Mouse (Mus musculus): ENCODE results near the gene Urgcp.

Urgcp gene

DNA sequence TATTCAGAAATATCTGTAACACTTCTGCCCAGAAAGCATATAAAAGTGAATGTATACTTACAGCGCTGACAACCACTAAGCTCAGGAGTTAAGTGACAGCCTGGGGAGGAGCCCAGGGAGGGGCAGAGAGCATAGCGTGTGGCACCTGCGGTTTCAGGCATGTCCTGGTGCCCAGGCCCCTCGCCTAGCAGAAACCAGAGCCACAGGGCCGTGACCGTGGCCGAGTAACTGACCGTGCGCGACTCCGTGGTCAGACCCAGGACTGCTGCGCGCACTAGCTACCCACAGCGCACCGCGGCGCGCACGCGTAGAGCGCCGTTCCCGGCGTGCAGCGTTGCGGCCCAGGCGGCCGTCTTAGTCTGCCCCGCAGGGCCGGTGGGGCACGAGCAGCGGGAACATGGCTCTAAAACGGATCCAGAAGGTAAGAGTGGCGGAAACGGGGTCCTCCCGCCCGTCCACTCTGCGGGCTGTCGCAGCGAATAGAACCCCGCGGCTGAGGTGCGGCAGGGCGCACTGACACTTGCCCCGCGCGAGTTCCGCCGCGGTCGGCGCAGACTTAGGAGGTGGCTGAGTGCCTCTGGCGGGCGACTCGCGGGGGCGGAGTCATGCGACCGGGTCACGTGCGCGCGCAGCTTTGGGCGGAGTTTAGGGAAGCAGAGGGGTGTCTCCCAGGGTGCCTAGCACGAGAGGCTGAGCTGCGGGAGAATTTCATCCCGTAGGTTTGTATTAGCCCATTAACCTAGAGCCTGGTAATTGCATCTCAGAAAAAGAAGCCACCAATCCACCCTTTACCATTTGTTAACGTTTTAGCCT lies at the start of gene Urgcp:
TSS of gene Urgcp (minus strand) at position 557 of the 813 bp plus-strand sequence.
- in situ Hi-C loops (cut with MboI, MseI) = no loop called here

- in situ Hi-C loops (cut with MboI, MseI) = loop anchor here (5.0 kb wide), 1 partner anchor 93 kb away; no protein-coding TSS in a partner anchor
These were observed 47.3 kb upstream of the Urgcp start for GRCm38 (mm10) chr11:5809487-5809886.

- in situ Hi-C loops (cut with MboI, MseI) = loop anchor here (5.0 kb wide), 1 partner anchor 94 kb away; no protein-coding TSS in a partner anchor
These were observed 45.8 kb upstream of the Urgcp start for GRCm38 (mm10) chr11:5807956-5808355.

DNA sequence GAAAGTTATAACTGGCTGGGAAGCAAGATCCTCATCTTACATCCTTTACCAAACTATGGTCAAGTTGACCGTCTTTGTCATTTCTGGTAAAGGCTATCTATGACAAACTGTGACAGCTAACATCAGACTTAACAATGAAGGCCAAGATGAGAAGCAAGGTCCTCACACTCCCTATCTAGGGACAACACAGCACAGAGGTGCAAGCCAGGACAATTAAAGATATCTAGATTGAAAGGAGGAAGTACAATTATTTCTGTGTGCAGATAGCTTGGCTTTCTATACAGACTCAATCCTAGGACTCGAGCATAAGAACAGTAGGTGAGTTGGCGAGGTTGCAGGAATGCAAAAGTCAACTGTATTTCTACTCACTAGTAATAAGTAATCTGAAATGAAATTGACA lies 43.5 kb upstream of the Urgcp start:
- in situ Hi-C loops (cut with MboI, MseI) = loop anchor here (5.0 kb wide), 1 partner anchor 97 kb away; no protein-coding TSS in a partner anchor

GRCm38 (mm10) chr11:5804174-5804573 lies 42.0 kb upstream of the Urgcp start:
- in situ Hi-C loops (cut with MboI, MseI) = no loop called here

DNA sequence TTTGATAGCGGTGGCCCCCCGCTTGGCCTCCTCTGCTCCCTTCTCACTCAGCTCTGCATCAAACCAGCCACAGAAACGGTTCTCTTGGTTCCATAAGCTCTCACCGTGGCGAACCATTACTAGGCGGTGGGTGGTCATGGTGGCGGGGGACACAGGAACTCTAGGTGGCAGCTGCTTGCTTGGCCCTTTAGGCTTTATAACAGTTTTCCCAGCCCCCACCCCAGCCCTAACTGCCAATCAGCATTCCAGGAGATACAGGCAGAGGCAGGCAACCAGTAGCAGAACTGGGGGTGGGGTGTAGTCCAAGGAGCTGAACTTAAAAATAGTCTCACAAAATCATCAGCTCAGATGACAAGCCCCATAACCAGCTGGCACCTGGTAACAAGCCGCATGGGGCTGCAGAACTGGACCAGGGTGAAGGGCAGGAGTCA lies 41.4 kb upstream of the Urgcp start, which contains the start of gene Pgam2:
TSS of gene Pgam2 (minus strand) at position 183 of the 431 bp plus-strand sequence.
- in situ Hi-C loops (cut with MboI, MseI) = no loop called here

- in situ Hi-C loops (cut with MboI, MseI) = no loop called here
These were observed 40.5 kb upstream of the Urgcp start for GRCm38 (mm10) chr11:5802457-5803217.

DNA sequence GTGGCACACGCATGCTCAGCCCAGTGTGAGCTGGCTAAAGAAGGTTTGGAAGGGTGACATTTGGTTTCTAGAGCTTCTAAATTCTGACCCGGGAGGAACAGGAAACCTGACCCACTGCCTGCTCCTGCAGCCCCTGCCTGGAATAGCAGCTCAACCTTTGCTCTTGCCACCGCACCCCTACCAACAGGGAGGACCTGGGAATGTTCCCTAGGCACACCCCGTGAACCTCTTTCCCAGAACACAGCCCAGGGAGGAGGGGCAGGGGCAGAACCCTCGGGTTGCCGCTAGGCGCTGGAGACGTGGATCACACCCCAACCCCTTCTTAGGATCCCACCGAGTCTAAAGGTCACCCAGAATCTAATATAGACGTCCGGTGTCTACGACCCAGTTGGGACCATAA lies 39.8 kb upstream of the Urgcp start:
- in situ Hi-C loops (cut with MboI, MseI) = no loop called here

GRCm38 (mm10) chr11:5801511-5801910 lies 39.3 kb upstream of the Urgcp start:
- in situ Hi-C loops (cut with MboI, MseI) = no loop called here

DNA sequence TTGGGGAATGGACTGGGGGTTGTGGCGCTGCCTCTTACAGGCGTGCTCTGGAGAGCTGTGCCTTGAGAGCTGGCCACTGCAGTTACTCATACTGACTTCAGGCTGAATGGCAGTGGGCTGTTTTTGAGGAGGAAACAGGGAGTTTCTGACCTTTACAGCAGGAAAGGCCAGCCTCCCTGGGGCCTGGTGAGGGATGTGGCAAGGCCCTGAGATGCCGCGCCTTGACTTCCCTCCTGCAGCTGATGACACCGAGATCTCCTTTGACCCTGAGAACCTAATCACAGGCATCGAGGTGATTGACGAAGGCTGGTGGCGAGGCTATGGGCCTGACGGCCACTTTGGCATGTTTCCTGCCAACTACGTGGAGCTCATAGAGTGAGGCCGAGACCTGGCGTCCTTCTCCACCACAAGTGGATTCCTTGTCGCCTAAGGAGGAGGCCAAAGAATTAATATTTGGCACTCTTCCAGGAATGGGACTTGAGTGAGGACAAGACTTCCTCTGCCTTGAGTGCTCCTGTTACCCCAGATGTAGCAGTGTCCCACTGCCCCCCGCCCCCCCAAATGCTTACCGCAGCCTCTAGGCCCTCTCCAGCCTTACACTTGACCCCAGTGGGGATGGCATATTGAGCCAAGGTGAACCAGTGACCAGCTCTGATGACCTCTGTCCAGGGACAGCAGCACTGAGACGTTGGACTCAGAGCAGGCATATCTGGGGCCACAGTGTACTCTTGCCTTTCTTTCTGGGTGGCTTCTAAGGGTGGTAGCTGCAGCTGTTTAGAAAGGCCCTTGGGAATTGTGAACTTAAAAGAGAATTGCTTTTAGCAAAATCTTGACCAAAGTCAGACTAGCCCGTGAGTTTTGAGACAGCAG lies 37.7 kb upstream of the Urgcp start:
- in situ Hi-C loops (cut with MboI, MseI) = loop anchor here (5.0 kb wide), 1 partner anchor 47 kb away; no protein-coding TSS in a partner anchor

DNA sequence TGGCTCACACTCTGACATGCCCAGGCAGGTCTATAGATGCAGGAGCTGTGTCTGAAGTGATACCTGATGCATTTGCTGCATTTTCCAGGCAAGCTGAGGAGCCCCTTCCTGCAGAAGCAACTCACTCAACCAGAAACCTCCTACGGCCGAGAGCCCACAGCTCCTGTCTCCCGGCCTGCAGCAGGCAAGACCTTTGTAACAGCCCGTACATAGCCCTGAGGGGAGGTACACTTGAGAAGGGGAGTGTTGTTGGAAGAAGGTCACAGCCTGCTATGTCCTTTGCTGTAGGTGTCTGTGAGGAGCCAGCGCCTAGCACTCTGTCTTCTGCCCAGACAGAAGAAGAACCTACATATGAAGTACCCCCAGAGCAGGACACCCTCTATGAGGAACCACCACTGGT lies 35.8 kb upstream of the Urgcp start:
- in situ Hi-C loops (cut with MboI, MseI) = loop anchor here (5.0 kb wide), 1 partner anchor 49 kb away; no protein-coding TSS in a partner anchor

GRCm38 (mm10) chr11:5797371-5797770 lies 35.2 kb upstream of the Urgcp start:
- in situ Hi-C loops (cut with MboI, MseI) = loop anchor here (5.0 kb wide), 1 partner anchor 50 kb away; no protein-coding TSS in a partner anchor

GRCm38 (mm10) chr11:5796939-5797338 lies 34.8 kb upstream of the Urgcp start:
- in situ Hi-C loops (cut with MboI, MseI) = loop anchor here (5.0 kb wide), 1 partner anchor 50 kb away; no protein-coding TSS in a partner anchor

- in situ Hi-C loops (cut with MboI, MseI) = loop anchor here (5.0 kb wide), 1 partner anchor 52 kb away; no protein-coding TSS in a partner anchor
These were observed 33.5 kb upstream of the Urgcp start for GRCm38 (mm10) chr11:5795706-5796105.

DNA sequence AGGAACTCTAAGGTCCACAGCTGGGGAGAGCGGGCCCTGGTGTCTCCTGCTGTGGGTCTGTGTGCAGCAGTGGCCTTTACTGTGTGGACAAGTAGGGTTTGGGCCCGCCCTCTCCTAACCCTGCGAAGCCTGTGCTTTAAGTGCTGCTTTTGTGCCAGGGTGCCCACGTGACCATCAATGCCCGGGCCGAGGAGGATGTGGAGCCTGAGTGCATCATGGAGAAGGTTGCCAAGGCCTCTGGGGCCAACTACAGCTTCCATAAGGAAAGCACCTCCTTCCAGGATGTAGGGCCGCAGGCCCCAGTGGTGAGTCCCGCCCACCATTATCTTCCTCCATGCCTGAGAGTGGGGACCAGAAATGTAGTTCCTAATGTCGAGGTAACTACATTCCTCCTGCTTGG lies 33.1 kb upstream of the Urgcp start:
- in situ Hi-C loops (cut with MboI, MseI) = loop anchor here (5.0 kb wide), 1 partner anchor 52 kb away; no protein-coding TSS in a partner anchor

GRCm38 (mm10) chr11:5790431-5790830 lies 28.3 kb upstream of the Urgcp start:
- in situ Hi-C loops (cut with MboI, MseI) = no loop called here

- in situ Hi-C loops (cut with MboI, MseI) = no loop called here
These were observed 27.7 kb upstream of the Urgcp start for GRCm38 (mm10) chr11:5789754-5790333.

DNA sequence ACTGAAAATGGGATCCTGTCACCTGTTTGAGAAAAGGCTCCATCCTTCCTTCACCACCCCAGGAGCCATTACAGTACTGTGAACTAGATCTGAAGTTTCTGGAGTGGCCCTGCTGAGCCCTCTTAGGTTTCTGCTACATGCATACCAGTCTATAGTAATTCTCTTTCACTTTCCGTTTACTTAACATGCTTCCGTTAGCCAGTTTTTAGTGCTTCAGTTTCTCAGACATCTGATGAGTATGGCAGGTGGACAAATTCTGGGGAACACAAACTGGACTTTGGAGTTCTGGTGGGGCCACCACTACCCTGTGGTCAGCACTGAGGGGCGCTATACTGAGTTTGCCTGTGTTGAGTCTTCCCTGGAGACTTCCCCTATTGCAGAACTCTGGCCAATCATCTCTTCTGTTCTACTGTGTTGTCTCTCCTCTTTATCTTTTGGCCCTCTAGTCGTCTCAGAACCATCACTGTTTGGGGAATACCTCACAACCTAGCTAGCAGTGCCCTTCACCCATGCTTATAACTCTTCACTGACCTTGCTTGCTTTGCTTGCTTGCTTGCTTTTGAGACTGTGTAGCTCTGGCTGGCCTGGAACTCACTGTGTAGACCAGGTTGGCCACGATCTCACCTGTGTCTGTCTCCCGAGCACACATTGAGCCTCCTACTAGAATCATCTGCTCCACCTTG lies 27.0 kb upstream of the Urgcp start:
- in situ Hi-C loops (cut with MboI, MseI) = no loop called here

DNA sequence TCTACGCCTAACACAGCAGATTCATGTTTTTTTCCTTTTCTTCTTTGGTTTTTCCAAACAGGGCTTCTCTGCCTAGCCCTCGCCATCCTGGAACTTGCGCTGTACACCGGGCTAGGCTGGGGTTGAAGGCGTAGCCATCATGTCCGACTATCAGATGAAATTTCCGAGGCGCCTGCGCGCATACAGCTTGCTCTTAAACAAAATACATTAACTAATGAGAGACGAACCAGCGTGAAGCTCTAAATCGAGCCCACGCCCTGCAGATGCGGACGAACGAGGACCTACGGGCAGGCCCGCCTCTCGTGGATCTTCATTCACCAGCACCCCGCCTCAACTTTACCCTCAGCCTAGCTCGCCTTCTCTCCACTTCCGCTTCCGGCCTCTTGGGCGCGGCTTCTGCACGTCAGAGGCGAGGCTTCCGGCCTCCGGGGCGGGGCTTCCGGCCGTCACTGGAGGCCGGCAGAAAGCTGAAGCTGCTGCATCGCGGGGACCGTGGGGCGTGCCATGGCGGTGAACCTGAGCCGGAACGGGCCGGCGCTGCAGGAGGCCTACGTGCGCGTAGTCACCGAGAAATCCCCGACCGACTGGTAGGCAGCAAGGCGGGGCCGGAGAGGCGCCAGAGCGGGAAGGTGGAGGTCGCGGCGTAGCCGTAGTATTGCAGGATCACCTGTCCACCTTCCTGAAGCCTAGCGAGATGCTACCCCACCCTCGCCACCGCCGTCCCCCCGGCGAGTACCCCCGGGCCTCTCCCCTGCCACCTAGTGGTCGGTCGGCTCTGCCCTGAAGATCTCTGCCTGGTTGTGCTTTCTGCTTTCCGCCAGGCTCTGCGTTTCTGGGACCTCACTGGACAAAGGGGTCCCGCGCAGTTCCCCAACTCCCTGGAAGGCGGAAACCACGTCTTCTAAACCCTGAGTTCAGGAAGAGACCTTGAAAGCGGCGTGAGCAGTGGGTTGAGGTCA lies 26.2 kb upstream of the Urgcp start, which contains the start of gene Dbnl:
TSS of gene Dbnl (plus strand) at position 433 of the 959 bp plus-strand sequence.
- in situ Hi-C loops (cut with MboI, MseI) = no loop called here

Data from T-helper 1 cell (primary cell).